Mouse (Mus musculus) leukemia stem cell, adult 10-12 weeks (primary cell): Measurements from ENCODE around the gene Gm7030. TPM values are rescaled to one million over a fixed set of nuclear protein-coding genes. Genes with fewer than 3 reads are reported as not detected.

ENCODE experiments used
- polyA plus RNA-seq: library from polyadenylated mRNA; stranded (reverse); fragments of >175 nt; gene quantifications from 2 replicates; pipeline ENCODE4 v1.2.3, GENCODE M21; 2012; ENCODE audit warnings: low replicate concordance

Gene Gm7030
- 0.30 TPM in 1 of 2 replicates, not detected in the other for polyA plus RNA-seq

DNA sequence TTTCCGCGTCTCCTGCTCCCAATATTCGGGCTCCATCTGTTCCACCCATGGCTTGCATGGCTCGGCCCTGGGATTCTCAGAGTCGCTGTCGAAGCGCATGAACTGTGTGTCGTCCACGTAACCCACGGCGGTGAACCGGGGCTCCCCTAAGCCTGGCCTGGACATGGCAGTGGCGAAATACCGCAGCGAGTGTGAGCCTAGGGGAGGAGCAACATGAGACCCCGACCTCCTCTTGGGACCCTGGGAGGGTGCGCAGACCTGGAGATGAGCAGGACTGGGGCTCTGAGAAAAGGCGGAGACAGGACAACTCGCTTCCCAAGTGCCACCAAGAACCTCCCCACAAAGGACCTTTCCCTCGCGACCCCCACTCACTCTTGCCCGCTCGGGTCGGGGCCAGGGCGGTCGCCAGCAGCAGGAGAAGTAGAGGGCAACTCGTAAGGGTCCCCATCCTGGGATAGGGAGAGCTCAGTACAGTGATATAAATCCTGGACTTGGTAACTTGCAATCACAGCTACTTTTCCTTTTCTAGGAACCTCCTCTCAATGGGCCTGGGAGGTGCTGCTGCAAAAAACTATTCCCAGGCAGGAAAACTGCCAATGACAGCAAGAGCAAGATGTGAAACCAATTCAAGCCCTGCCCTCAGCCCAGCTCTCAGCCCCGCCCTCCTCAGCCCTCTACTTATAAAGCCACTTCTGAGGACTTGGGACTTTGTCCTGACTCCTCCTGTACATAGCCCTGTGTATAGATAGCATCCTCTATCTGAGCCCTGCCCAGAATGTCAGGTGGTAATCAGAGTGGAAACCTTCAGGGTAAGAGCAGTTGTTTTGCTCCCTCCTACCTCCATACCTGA, at the start of gene Gm7030:
Gene Gm7030 (minus strand): TSS at position 458 of the 850 bp plus-strand sequence.

DNA sequence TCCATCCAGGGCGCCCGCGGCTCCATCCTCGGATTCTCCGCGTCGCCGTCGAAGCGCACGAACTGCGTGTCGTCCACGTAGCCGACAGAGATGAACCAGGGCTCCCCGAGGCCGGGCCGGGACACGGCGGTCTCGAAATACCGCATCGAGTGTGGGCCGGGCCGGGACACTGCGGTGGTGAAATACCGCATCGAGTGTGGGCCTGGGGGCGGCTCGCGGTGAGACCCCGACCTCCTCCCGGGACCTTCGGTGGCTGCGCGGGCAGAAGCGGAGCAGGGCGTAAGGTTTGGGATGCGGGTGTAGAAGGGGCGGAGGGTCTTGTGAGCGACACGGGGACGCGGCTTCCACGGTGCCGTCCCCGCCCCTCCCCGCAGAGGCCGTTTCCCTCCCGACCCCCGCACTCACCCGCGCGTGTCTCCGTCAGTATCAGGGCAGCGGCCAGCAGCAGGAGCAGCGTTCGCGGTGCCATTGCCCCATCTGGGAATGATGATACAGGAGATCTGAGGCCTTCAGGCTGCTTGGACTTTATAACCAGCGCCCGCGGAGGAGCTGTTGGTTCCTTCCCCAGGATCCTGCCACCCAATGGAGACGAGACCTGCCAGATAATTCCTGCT, 38.9 kb upstream of the Gm7030 start, which contains the start of gene Gm8909:
Gene Gm8909 (minus strand): TSS at position 499 of the 614 bp plus-strand sequence.

DNA sequence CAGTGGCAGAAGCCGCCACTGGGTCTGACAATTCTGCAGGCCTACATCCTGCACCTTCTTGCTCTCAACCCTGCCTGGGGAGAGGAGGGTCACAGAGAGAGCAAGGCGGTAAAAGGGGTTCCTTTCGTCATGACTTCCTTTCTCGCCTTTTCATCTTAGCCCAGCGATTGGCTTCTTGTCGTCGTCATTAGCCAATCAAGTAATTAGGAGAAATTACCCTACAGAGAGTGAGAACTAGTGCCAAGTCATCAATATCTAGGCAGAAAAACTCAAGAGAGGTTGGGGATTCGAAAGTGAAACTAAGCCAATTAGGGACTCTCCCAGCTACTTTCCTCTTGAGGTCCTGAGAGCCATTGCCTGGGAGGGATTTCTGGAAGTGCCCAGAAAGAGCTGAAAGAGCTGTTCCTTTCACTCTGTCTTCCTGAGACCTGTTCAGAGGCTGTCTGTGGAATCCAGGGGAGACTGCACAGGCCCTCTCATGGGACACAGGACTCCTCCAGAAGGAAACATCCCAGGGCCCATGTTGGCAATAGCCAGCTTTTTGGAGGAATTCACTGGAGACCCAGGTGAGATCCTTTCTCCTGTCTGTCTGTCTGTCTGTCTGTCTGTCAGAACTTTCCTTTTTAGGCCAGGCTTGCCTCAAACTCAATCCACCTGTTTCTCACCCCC, 7.7 kb downstream of the Gm7030 start, which contains the start of gene Gm19684:
Gene Gm19684 (plus strand): TSS at position 327 of the 669 bp plus-strand sequence.

Other genes starting within 250 kb of the Gm7030 start
- 47.3 and 54.9 TPM in 2 replicates for gene Dhx16, start 249.6 kb downstream of the Gm7030 start, polyA plus RNA-seq
- gene 2310061I04Rik, start 232.0 kb downstream of the Gm7030 start, polyA plus RNA-seq: 442 and 598 TPM in 2 replicates
- 27.0 and 29.6 TPM in 2 replicates for gene Atat1, start 219.3 kb downstream of the Gm7030 start, polyA plus RNA-seq
- gene Mrps18b, start 213.0 kb downstream of the Gm7030 start, polyA plus RNA-seq: 6.0 and 7.8 TPM in 2 replicates
- 43.9 and 58.4 TPM in 2 replicates for gene Ppp1r10, start 213.0 kb downstream of the Gm7030 start, polyA plus RNA-seq
- 59.2 and 180 TPM in 2 replicates for gene Abcf1, start 159.7 kb downstream of the Gm7030 start, polyA plus RNA-seq
- 57.8 and 75.8 TPM in 2 replicates for gene Gnl1, start 149.6 kb downstream of the Gm7030 start, polyA plus RNA-seq
- gene Prr3, start 149.2 kb downstream of the Gm7030 start, polyA plus RNA-seq: 12.4 and 15.2 TPM in 2 replicates
- 13.9 and 21.8 TPM in 2 replicates for gene H2-T24, start 108.9 kb downstream of the Gm7030 start, polyA plus RNA-seq
- gene H2-T23, start 96.6 kb downstream of the Gm7030 start, polyA plus RNA-seq: 71.1 and 96.8 TPM in 2 replicates
- gene H2-T22, start 86.7 kb downstream of the Gm7030 start, polyA plus RNA-seq: 8.8 and 13.7 TPM in 2 replicates
- not detected in 2 replicates for gene Gm6034, start 86.5 kb downstream of the Gm7030 start, polyA plus RNA-seq
- gene Gm11127, start 71.1 kb downstream of the Gm7030 start, polyA plus RNA-seq: 39.1 and 40.3 TPM in 2 replicates
- gene Gm19684, start 7.7 kb downstream of the Gm7030 start, polyA plus RNA-seq: not detected in 2 replicates
- 0.54 TPM in 1 of 2 replicates, not detected in the other for gene Gm8909, start 39.1 kb upstream of the Gm7030 start, polyA plus RNA-seq
- not detected in 2 replicates for gene H2-T3, start 60.9 kb upstream of the Gm7030 start, polyA plus RNA-seq
- gene Rpp21, start 128.6 kb upstream of the Gm7030 start, polyA plus RNA-seq: 59.6 and 98.6 TPM in 2 replicates
- 10.4 and 12.7 TPM in 2 replicates for gene Trim39, start 142.8 kb upstream of the Gm7030 start, polyA plus RNA-seq
- gene H2-M10.2, start 157.1 kb upstream of the Gm7030 start, polyA plus RNA-seq: not detected in 2 replicates
- not detected in 2 replicates for gene H2-M10.1, start 196.7 kb upstream of the Gm7030 start, polyA plus RNA-seq
- not detected in 2 replicates for gene H2-M10.3, start 239.0 kb upstream of the Gm7030 start, polyA plus RNA-seq